Mouse (Mus musculus) erythroblast, embryonic 14.5 days (primary cell): Measurements from ENCODE around the gene Celf2.

Experiments
- GATA1 ChIP-seq: IDR thresholded peaks from 2 replicates; pipeline ENCODE4 v1.6.1; 2012; ENCODE audit warnings: low read length, inconsistent platforms, mixed read lengths
- TAL1 ChIP-seq: IDR thresholded peaks from 3 replicates; pipeline ENCODE4 v1.6.1; 2012; ENCODE audit warnings: low read length, inconsistent platforms, mixed read lengths

DNA sequence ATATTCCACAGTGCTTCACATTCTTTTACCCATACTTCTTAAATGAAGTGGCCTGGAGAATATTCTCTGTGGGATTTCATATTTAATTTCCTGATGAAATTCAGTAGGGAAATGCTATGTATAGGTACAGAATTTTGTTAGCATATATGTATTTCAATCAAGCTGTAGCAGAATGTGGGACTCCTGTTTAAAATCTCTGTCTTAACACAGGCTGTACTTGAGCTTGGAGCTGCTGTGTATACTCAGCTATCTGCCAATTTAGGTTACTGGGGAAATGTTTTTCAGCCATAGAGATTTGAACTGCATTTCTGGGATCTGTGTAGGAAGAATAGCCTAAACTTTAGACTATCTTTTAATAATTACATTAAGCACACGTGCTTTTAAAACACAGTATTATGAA lies 330.2 kb downstream of the Celf2 start:
- TF ChIP-seq GATA1 (no peak), TAL1 (no peak)
